Mouse (Mus musculus) C2C12 (cell line): ENCODE measurements around the gene Grb7. TPM values are rescaled to one million over a fixed set of nuclear protein-coding genes. Genes with fewer than 3 reads are reported as not detected.

ENCODE experiments used
- H3K27me3 ChIP-seq: one replicate; pipeline ENCODE4 v1.6.1; 2011; ENCODE audit not compliant: control insufficient read depth, insufficient read depth, insufficient read length
- H3K36me3 ChIP-seq: one replicate; pipeline ENCODE4 v1.6.1; 2011; ENCODE audit not compliant: control insufficient read depth, insufficient read depth
- H3K4me3 ChIP-seq: one replicate; pipeline ENCODE4 v1.5.1; 2011; ENCODE audit warnings: mild to moderate bottlenecking, control low read depth; ENCODE audit not compliant: poor library complexity, insufficient read depth, severe bottlenecking
- H3K79me2 ChIP-seq: one replicate; pipeline ENCODE4 v1.6.1; 2011; ENCODE audit not compliant: control insufficient read depth, insufficient read depth
- H3K79me3 ChIP-seq: one replicate; pipeline ENCODE4 v1.6.1; 2011; ENCODE audit warnings: low read depth, control low read depth
- H3ac ChIP-seq: one replicate; pipeline ENCODE3; 2011; ENCODE audit warnings: low read depth; ENCODE audit not compliant: control insufficient read depth, insufficient read length
- CEBPB ChIP-seq: IDR thresholded peaks from one replicate; pipeline ENCODE4 v1.6.1; 2011; ENCODE audit warnings: low read depth, mild to moderate bottlenecking, control low read depth, moderate library complexity
- CTCF ChIP-seq: IDR thresholded peaks from one replicate; pipeline ENCODE4 v1.5.1; 2011; ENCODE audit not compliant: control insufficient read depth, insufficient read depth, insufficient read length
- FOSL1 ChIP-seq: IDR thresholded peaks from one replicate; pipeline ENCODE4 v1.8.0; 2011; ENCODE audit warnings: mild to moderate bottlenecking, low read length; ENCODE audit not compliant: poor library complexity, insufficient read depth, severe bottlenecking
- MAX ChIP-seq: IDR thresholded peaks from one replicate; pipeline ENCODE4 v1.6.1; 2011; ENCODE audit warnings: mild to moderate bottlenecking, control low read depth
- MYOD1 ChIP-seq: IDR thresholded peaks from one replicate; pipeline ENCODE4 v1.6.1; 2011; ENCODE audit warnings: low read depth; ENCODE audit not compliant: control insufficient read depth, insufficient read length
- MYOG ChIP-seq: IDR thresholded peaks from one replicate; pipeline ENCODE4 v1.6.1; 2011; ENCODE audit not compliant: control insufficient read depth, insufficient read length; ENCODE audit errors: extremely low read depth
- USF1 ChIP-seq: IDR thresholded peaks from one replicate; pipeline ENCODE4 v1.6.1; 2011; ENCODE audit warnings: low read depth, mild to moderate bottlenecking, control low read depth, moderate library complexity
- long read RNA-seq, 2 experiments: library from polyadenylated mRNA; unstranded; transcript quantifications; one replicate each; pipeline ENCODE4 v2.0.0; 2019 to 2020
- polyA plus RNA-seq: library from polyadenylated mRNA; unstranded; fragments of >200 nt; fragmentation: generic; extraction: Trizol; gene quantifications from one replicate; pipeline ENCODE4 v1.2.1, GENCODE M21; 2012; ENCODE audit warnings: missing spikeins

Gene Grb7
- polyA plus RNA-seq = not detected
- long read RNA-seq, experiment 1 = 0 reads
- long read RNA-seq, experiment 2 = 0 reads

GRCm38 (mm10) chr11:98446213-98446561 is at the start of gene Grb7:
Grb7 (plus strand) TSS chr11:98446394.
- no peaks in the 10 kb centered on the region for H3K79me3 ChIP-seq
- TF ChIP-seq MAX (no peak), CTCF (no peak), USF1 (no peak), MYOG (no peak), FOSL1 (no peak), CEBPB (no peak), MYOD1 (no peak)
- H3ac ChIP-seq = no peak within 1 kb of the TSS
- H3K4me3 ChIP-seq = no peak within 1 kb of the TSS
- H3K27me3 ChIP-seq = peaks cover 62% of the 10 kb centered on the region
- no peaks in the 10 kb centered on the region for H3K79me2 ChIP-seq
- H3K36me3 ChIP-seq = no peaks in the 10 kb centered on the region

GRCm38 (mm10) chr11:98397946-98398345 is 48.2 kb upstream of the Grb7 start:
- Histone ChIP-seq H3K27me3 (no peaks in the 10 kb centered on the region), H3ac (no peak overlapping the region), H3K79me3 (no peaks in the 10 kb centered on the region), H3K36me3 (no peaks in the 10 kb centered on the region), H3K4me3 (no peak overlapping the region), H3K79me2 (no peaks in the 10 kb centered on the region)
- TF ChIP-seq FOSL1 (no peak), CTCF (no peak), CEBPB (no peak), USF1 (no peak), MYOD1 (no peak), MYOG (no peak), MAX (no peak)

- Histone ChIP-seq H3K4me3 (peak within 1 kb of the TSS; percentile 50), H3ac (peak within 1 kb of the TSS; percentile 85), H3K79me3 (no peaks in the 10 kb centered on the region), H3K27me3 (no peaks in the 10 kb centered on the region), H3K36me3 (no peaks in the 10 kb centered on the region), H3K79me2 (no peaks in the 10 kb centered on the region)
- TF ChIP-seq MYOG (no peak), CEBPB (no peak), MAX (no peak), USF1 (no peak), FOSL1 (no peak), CTCF (no peak), MYOD1 (no peak)
These were observed 46.0 kb upstream of the Grb7 start, which contains the start of gene Pgap3 for GRCm38 (mm10) chr11:98400161-98400726. Pgap3 (minus strand) TSS chr11:98400490.

- Histone ChIP-seq H3K79me2 (no peaks in the 10 kb centered on the region), H3K36me3 (no peaks in the 10 kb centered on the region), H3K27me3 (no peaks in the 10 kb centered on the region), H3K4me3 (peak overlapping the region; percentile 50), H3K79me3 (no peaks in the 10 kb centered on the region), H3ac (peak overlapping the region; percentile 1)
- TF ChIP-seq CTCF (no peak), MYOD1 (no peak), FOSL1 (no peak), CEBPB (no peak), MAX (no peak), USF1 (no peak), MYOG (no peak)
These were observed 45.4 kb upstream of the Grb7 start for GRCm38 (mm10) chr11:98400816-98401215.

GRCm38 (mm10) chr11:98406621-98407020 is 39.6 kb upstream of the Grb7 start:
- Histone ChIP-seq H3K27me3 (no peaks in the 10 kb centered on the region), H3K79me2 (no peaks in the 10 kb centered on the region), H3ac (no peak overlapping the region), H3K4me3 (no peak overlapping the region), H3K36me3 (no peaks in the 10 kb centered on the region), H3K79me3 (no peaks in the 10 kb centered on the region)
- no peak for TF ChIP-seq CEBPB
- TF ChIP-seq CTCF = no peak
- TF ChIP-seq USF1 = no peak
- TF ChIP-seq MYOD1 = no peak
- no peak for TF ChIP-seq MAX
- no peak for TF ChIP-seq FOSL1
- no peak for TF ChIP-seq MYOG
